Mouse (Mus musculus) cerebellum, adult 8-10 months (tissue): ENCODE measurements around the gene Bri3.
A peak's percentile ranks its signal among the peaks of the same experiment; 100 is the strongest.
"Not testable (repeated sequence)": the region's sequence is repeated elsewhere in the genome, so short reads cannot be mapped to it uniquely, and the experiment has no call there.

Source experiments
- DNase-seq: peaks from one replicate; pipeline ENCODE4 v3.0.0; 2022

Bri3 gene

GRCm38 (mm10) chr5:144303071-144303470, 58.8 kb downstream of the Bri3 start:
- no peak for DNase-seq

- no peak for DNase-seq
Measured at GRCm38 (mm10) chr5:144308929-144309328, 64.7 kb downstream of the Bri3 start.

GRCm38 (mm10) chr5:144312183-144312582, 67.9 kb downstream of the Bri3 start:
- no peak for DNase-seq

- no peak for DNase-seq
Measured at GRCm38 (mm10) chr5:144313335-144313734, 69.1 kb downstream of the Bri3 start.

- DNase-seq = no peak
Measured at GRCm38 (mm10) chr5:144314731-144315494, 70.7 kb downstream of the Bri3 start.

- no peak for DNase-seq
Measured at GRCm38 (mm10) chr5:144316442-144316841, 72.2 kb downstream of the Bri3 start.

GRCm38 (mm10) chr5:144317426-144317825, 73.2 kb downstream of the Bri3 start:
- DNase-seq = no peak

- peak; percentile 4 for DNase-seq
Measured at GRCm38 (mm10) chr5:144318286-144318685, 74.0 kb downstream of the Bri3 start.

- DNase-seq = no peak
Measured at GRCm38 (mm10) chr5:144321681-144322080, 77.4 kb downstream of the Bri3 start.

GRCm38 (mm10) chr5:144322717-144323116, 78.5 kb downstream of the Bri3 start:
- no peak for DNase-seq

GRCm38 (mm10) chr5:144334010-144334409, 89.8 kb downstream of the Bri3 start:
- no peak for DNase-seq

GRCm38 (mm10) chr5:144335357-144335756, 91.1 kb downstream of the Bri3 start:
- DNase-seq = not testable (repeated sequence)

- DNase-seq = no peak
Measured at GRCm38 (mm10) chr5:144338787-144339186, 94.5 kb downstream of the Bri3 start.

GRCm38 (mm10) chr5:144341085-144341484, 96.8 kb downstream of the Bri3 start:
- no peak for DNase-seq

- DNase-seq = no peak
Measured at GRCm38 (mm10) chr5:144344592-144344991, 100.4 kb downstream of the Bri3 start.

GRCm38 (mm10) chr5:144351185-144351584, 106.9 kb downstream of the Bri3 start:
- no peak for DNase-seq

GRCm38 (mm10) chr5:144352250-144353047, 108.2 kb downstream of the Bri3 start:
- DNase-seq = no peak

GRCm38 (mm10) chr5:144356776-144357455, 112.7 kb downstream of the Bri3 start:
- DNase-seq = no peak

GRCm38 (mm10) chr5:144357551-144357880, 113.3 kb downstream of the Bri3 start:
- DNase-seq = no peak

GRCm38 (mm10) chr5:144357881-144358591, 113.8 kb downstream of the Bri3 start, which contains the start of gene Baiap2l1:
Baiap2l1 (minus strand) TSS chr5:144358112.
- peak; percentile 26 for DNase-seq

GRCm38 (mm10) chr5:144358592-144358917, 114.3 kb downstream of the Bri3 start:
- DNase-seq = no peak

- no peak for DNase-seq
Measured at GRCm38 (mm10) chr5:144359886-144360285, 115.6 kb downstream of the Bri3 start.

- no peak for DNase-seq
Measured at GRCm38 (mm10) chr5:144360346-144360745, 116.1 kb downstream of the Bri3 start.
